Mouse (Mus musculus): Measurements from ENCODE around the gene Ext2.

Ext2 gene

GRCm38 (mm10) chr2:93683674-93684073, 138.7 kb downstream of the Ext2 start:
- DNase-seq (ENCODE audit: inconsistent age in 2 of 2, low spot score in 1 of 2) = no peak

GRCm38 (mm10) chr2:93682601-93683202, 139.7 kb downstream of the Ext2 start:
- no peak for DNase-seq (ENCODE audit: inconsistent age in 2 of 2, low spot score in 1 of 2)

- DNase-seq (ENCODE audit: inconsistent age in 2 of 2, low spot score in 1 of 2) = no peak
These were observed 141.0 kb downstream of the Ext2 start for GRCm38 (mm10) chr2:93681321-93681720.

- DNase-seq (ENCODE audit: inconsistent age in 2 of 2, low spot score in 1 of 2) = no peak
These were observed 145.1 kb downstream of the Ext2 start for GRCm38 (mm10) chr2:93677231-93677630.

GRCm38 (mm10) chr2:93671573-93672184, 150.7 kb downstream of the Ext2 start:
- no peak for DNase-seq (ENCODE audit: inconsistent age in 2 of 2, low spot score in 1 of 2)

- DNase-seq (ENCODE audit: inconsistent age in 2 of 2, low spot score in 1 of 2) = peak; percentile 16 to 59
These were observed 156.1 kb downstream of the Ext2 start for GRCm38 (mm10) chr2:93666146-93666858.

- no peak for DNase-seq (ENCODE audit: inconsistent age in 2 of 2, low spot score in 1 of 2)
These were observed 156.9 kb downstream of the Ext2 start for GRCm38 (mm10) chr2:93665472-93665871.

GRCm38 (mm10) chr2:93662240-93662865, 160.0 kb downstream of the Ext2 start:
- DNase-seq (ENCODE audit: inconsistent age in 2 of 2, low spot score in 1 of 2) = no peak

- no peak for DNase-seq (ENCODE audit: inconsistent age in 2 of 2, low spot score in 1 of 2)
These were observed 161.3 kb downstream of the Ext2 start for GRCm38 (mm10) chr2:93661096-93661495.

- DNase-seq (ENCODE audit: inconsistent age in 2 of 2, low spot score in 1 of 2) = peak in 1 of 2 experiments; percentile 69
These were observed 162.6 kb downstream of the Ext2 start for GRCm38 (mm10) chr2:93659705-93660308.

- peak; percentile 20 to 75 for DNase-seq (ENCODE audit: inconsistent age in 2 of 2, low spot score in 1 of 2)
These were observed 163.4 kb downstream of the Ext2 start for GRCm38 (mm10) chr2:93659004-93659403.

GRCm38 (mm10) chr2:93654336-93655055, 167.9 kb downstream of the Ext2 start:
- DNase-seq (ENCODE audit: inconsistent age in 2 of 2, low spot score in 1 of 2) = no peak

GRCm38 (mm10) chr2:93649243-93649870, 173.0 kb downstream of the Ext2 start:
- no peak for DNase-seq (ENCODE audit: inconsistent age in 2 of 2, low spot score in 1 of 2)

GRCm38 (mm10) chr2:93647924-93648575, 174.3 kb downstream of the Ext2 start:
- no peak for DNase-seq (ENCODE audit: inconsistent age in 2 of 2, low spot score in 1 of 2)

- DNase-seq (ENCODE audit: inconsistent age in 2 of 2, low spot score in 1 of 2) = peak in 1 of 2 experiments; percentile 61
These were observed 175.1 kb downstream of the Ext2 start for GRCm38 (mm10) chr2:93647051-93647923.

- peak in 1 of 2 experiments; percentile 64 for DNase-seq (ENCODE audit: inconsistent age in 2 of 2, low spot score in 1 of 2)
These were observed 176.6 kb downstream of the Ext2 start for GRCm38 (mm10) chr2:93645626-93646320.

- no peak for DNase-seq (ENCODE audit: inconsistent age in 2 of 2, low spot score in 1 of 2)
These were observed 177.2 kb downstream of the Ext2 start for GRCm38 (mm10) chr2:93645197-93645596.

GRCm38 (mm10) chr2:93644731-93645130, 177.6 kb downstream of the Ext2 start:
- no peak for DNase-seq (ENCODE audit: inconsistent age in 2 of 2, low spot score in 1 of 2)
